Mouse (Mus musculus) liver, embryonic 15.5 days (tissue): ENCODE results near the gene Hsd11b2. TPM values are rescaled to one million over a fixed set of nuclear protein-coding genes. Genes with fewer than 3 reads are reported as not detected.
A peak's percentile ranks its signal among the peaks of the same experiment; 100 is the strongest.

Experiments
- ATAC-seq: fragments of 200-750 bp; cut with Nextera tagmentation; 2 replicates; pipeline ENCODE4 v1.8.0; 2017; ENCODE audit warnings: moderate number of reproducible peaks, mild to moderate bottlenecking, moderate library complexity; ENCODE audit not compliant: insufficient read depth
- H3K27ac ChIP-seq: fragments of 300-500 bp; sonication (generic); replicated peaks from 2 replicates; pipeline ENCODE4 v1.5.1; 2015; ENCODE audit warnings: mild to moderate bottlenecking, inconsistent platforms
- H3K27me3 ChIP-seq: fragments of 300-500 bp; sonication (generic); 2 replicates; pipeline ENCODE4 v1.6.1; 2015; ENCODE audit warnings: mild to moderate bottlenecking, inconsistent platforms
- H3K36me3 ChIP-seq: fragments of 300-500 bp; sonication (generic); replicated peaks from 2 replicates; pipeline ENCODE4 v1.6.1; 2015; ENCODE audit warnings: moderate library complexity, mild to moderate bottlenecking, inconsistent platforms
- H3K4me1 ChIP-seq: fragments of 300-500 bp; sonication (generic); replicated peaks from 2 replicates; pipeline ENCODE4 v1.6.1; 2015; ENCODE audit warnings: inconsistent platforms
- H3K4me2 ChIP-seq: fragments of 300-500 bp; sonication (generic); 2 replicates; pipeline ENCODE4 v1.6.1; 2015; ENCODE audit warnings: moderate library complexity, mild to moderate bottlenecking, inconsistent platforms
- H3K4me3 ChIP-seq: fragments of 300-500 bp; sonication (generic); replicated peaks from 2 replicates; pipeline ENCODE4 v1.5.1; 2015; ENCODE audit warnings: mild to moderate bottlenecking, inconsistent platforms
- H3K9ac ChIP-seq: fragments of 300-500 bp; sonication (generic); 2 replicates; pipeline ENCODE4 v1.6.1; 2015; ENCODE audit warnings: moderate library complexity, mild to moderate bottlenecking, inconsistent platforms
- H3K9me3 ChIP-seq: fragments of 300-500 bp; sonication (generic); replicated peaks from 2 replicates; pipeline ENCODE4 v1.6.1; 2016; ENCODE audit warnings: inconsistent platforms
- WGBS: fragments of 180-500 bp; shearing (Covaris S2); methylation state at CpG from one replicate; pipeline ENCODE4 v1.1.7; 2015; ENCODE audit warnings: mixed read lengths; ENCODE audit not compliant: insufficient replicate concordance; 5-methylcytosine and 5-hydroxymethylcytosine counted together
- polyA plus RNA-seq: library from polyadenylated mRNA; unstranded; fragments of >200 nt; fragmentation: Nextera tagmentation; extraction: Ambion mirVana; gene quantifications from 2 replicates; pipeline ENCODE4 v1.2.1, GENCODE M21; 2015

Hsd11b2 gene
- polyA plus RNA-seq = 0.40 and 0.58 TPM in 2 replicates

DNA sequence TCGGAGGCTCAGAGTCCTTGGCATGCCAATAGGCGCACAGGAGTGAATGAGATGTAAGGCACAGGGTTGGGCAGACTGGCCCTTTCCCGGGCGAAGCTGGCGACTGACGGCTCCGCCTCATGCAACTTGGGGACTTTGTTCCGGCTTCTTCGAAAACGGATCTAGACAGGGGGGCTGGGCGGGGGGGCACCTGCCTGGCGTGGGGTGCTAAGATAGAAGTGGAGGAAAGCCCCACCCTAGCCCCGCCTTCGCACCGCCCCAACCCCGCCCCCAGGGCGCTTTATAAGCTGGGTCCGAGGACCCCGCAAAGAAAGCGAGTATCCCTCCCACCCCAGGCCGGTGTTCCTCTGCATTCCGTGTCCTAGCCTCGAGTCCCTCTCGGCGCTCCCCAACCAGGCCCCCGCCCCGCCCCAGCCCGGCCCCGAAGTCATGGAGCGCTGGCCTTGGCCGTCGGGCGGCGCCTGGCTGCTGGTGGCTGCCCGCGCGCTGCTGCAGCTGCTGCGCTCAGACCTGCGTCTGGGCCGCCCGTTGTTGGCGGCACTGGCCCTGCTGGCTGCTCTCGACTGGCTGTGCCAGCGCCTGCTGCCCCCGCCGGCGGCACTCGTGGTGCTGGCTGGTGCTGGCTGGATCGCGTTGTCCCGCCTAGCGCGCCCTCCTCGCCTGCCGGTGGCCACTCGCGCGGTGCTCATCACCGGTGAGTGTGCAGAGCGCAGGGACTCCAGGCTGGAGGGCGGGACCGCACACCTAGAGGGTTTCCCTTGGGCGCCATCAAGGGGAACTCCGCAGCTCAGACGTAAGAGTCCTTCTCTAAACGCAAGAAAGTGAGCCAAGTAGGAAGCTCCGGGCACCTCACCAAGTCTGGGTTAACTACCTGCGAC, at the start of gene Hsd11b2:
Gene Hsd11b2 (plus strand): TSS at position 320 of the 878 bp plus-strand sequence.
- peaks cover 54% of the 10 kb centered on the region for H3K4me1 ChIP-seq
- no peaks in the 10 kb centered on the region for H3K9me3 ChIP-seq
- peak within 1 kb of the TSS; percentile 42; the same call in 1 of the 2 replicates for H3K9ac ChIP-seq
- peak; percentile 65 for ATAC-seq
- WGBS = under 1% methylated on average over 68 of the region's 68 CpGs
- H3K36me3 ChIP-seq = 0 out of 2 replicates have a peak, but pooled peaks cover 13% of the 10 kb centered on the region
- peaks cover 67% of the 10 kb centered on the region for H3K27me3 ChIP-seq
- H3K27ac ChIP-seq = no peak within 1 kb of the TSS
- H3K4me2 ChIP-seq = peak within 1 kb of the TSS; percentile 97
- H3K4me3 ChIP-seq = peak within 1 kb of the TSS; percentile 61

DNA sequence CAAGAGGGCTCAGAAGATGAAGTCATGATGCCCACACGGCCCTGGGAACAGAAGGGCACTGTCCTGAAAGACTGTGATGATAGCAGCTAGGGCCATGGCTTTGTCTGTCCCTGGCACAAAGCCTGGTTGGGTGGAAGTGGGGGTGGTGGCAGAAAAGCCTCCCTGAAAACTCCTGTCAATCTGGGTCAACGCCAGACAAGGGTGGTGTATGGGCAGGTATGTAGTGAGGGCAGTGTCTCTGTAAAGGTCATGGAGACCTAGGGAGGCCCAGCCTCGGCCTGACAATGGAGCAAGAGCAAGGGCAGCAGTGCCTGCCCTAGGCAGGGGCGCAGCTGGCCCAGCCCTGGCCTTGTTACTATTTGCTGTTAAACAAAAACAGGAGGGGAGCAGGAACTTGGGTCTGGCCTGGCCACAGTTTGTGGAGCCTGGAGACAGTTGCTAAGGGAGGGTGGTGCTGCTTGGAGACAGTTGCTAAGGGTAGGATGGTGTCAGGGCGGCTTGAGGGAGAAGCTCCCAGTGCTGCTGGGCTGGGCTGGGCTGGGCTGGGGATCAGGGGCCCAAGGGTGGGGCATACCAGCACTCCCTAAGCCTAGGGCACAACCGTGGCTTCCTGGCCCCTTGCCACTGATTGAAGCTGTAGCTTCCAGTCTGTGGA, 49.4 kb upstream of the Hsd11b2 start:
- ATAC-seq = peak; percentile 59
- Histone ChIP-seq H3K9ac (no peak overlapping the region), H3K36me3 (no peaks in the 10 kb centered on the region), H3K4me1 (peaks cover 44% of the 10 kb centered on the region), H3K4me3 (no peak overlapping the region), H3K27ac (no peak overlapping the region), H3K27me3 (peaks cover 88% of the 10 kb centered on the region), H3K4me2 (peak overlapping the region; percentile 30), H3K9me3 (no peaks in the 10 kb centered on the region)
- WGBS = 45% methylated on average over 6 of the region's 6 CpGs

DNA sequence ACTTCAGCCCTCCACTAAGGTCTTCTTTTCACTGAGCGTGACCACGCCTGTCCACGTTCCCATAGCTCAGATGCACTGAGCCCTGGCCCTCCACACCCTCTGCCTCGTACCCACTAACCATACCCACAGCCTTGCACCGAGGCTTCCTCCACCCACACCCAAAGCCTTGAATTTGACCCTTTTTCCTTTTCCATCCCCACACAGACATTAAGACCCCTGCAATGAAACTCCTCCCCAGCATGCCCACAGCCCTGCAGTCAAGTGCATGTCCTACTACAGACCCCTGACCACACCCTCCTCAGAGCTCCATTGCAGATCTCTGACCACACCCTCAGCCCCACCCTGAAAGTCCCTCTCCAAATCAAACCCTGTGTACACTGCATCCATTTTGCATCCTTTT, 48.7 kb upstream of the Hsd11b2 start:
- H3K4me3 ChIP-seq = no peak overlapping the region
- H3K4me2 ChIP-seq = peak overlapping the region; percentile 30
- ATAC-seq = no peak
- no peak overlapping the region for H3K27ac ChIP-seq
- no peak overlapping the region for H3K9ac ChIP-seq
- H3K36me3 ChIP-seq = no peaks in the 10 kb centered on the region
- H3K9me3 ChIP-seq = no peaks in the 10 kb centered on the region
- 68% methylated on average over 5 of the region's 5 CpGs for WGBS
- H3K4me1 ChIP-seq = peaks cover 49% of the 10 kb centered on the region
- peaks cover 91% of the 10 kb centered on the region for H3K27me3 ChIP-seq

DNA sequence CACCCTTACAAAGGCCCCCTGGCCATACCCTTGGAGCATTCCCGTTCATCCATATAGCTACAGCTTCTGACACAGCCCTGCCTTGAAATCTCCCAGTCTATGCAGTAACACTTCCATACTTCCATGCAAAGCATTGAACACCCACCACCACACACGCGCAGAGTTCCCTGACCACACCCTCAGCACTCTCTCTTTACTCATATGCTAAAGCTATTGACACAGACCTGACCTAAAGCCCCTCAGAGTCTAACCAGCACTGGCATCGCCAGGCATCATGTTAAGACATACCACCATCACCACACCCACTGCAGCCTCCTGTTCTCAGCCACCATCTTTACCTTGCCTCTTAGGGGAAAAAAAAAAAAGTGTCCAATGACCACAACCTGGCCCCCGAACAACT, 48.3 kb upstream of the Hsd11b2 start:
- Histone ChIP-seq H3K36me3 (no peaks in the 10 kb centered on the region), H3K4me1 (peaks cover 54% of the 10 kb centered on the region), H3K27me3 (peaks cover 93% of the 10 kb centered on the region), H3K4me3 (no peak overlapping the region), H3K9ac (no peak overlapping the region), H3K9me3 (no peaks in the 10 kb centered on the region), H3K27ac (no peak overlapping the region), H3K4me2 (0 out of 2 replicates have a peak overlapping the region, but pooled peaks have one; percentile 55)
- no peak for ATAC-seq
- WGBS = 54% methylated on average over 5 of the region's 5 CpGs

DNA sequence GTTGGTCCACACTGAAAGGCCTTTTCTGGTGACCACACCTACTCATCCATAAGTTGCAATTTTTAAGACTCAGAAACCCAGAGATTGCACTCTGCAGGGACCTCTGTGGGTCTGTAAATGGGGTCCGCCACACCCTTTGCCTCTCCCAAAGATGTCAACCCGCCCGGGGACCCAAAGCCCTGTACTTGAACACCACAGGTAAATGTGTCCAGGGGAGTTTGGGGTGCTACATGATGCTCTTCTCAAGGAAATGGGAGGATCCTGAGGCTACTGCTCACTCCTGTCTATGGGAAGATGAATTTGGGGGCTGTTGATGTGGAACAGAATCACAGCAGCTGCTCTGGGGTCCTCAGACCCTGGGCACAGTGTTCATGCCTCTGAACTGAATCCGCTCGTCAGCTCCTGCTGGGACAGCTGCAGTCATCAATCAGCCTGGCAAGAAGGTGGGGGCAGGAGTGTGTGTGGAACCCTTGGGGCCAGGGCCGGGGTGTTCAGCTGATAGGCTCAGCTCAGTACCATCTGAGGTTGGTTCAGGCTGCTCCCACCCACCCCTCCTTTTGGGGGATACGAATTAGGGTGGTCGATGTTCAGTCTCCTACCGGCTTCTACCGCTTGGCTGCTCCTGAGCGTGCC, 47.8 kb upstream of the Hsd11b2 start:
- 20% methylated on average over 11 of the region's 11 CpGs for WGBS
- peaks cover 54% of the 10 kb centered on the region for H3K4me1 ChIP-seq
- H3K9me3 ChIP-seq = no peaks in the 10 kb centered on the region
- peak; percentile 22 for ATAC-seq
- H3K27me3 ChIP-seq = peaks cover 93% of the 10 kb centered on the region
- H3K9ac ChIP-seq = no peak overlapping the region
- H3K4me3 ChIP-seq = peak overlapping the region; percentile 29
- peak overlapping the region; percentile 55 for H3K4me2 ChIP-seq
- H3K36me3 ChIP-seq = no peaks in the 10 kb centered on the region
- H3K27ac ChIP-seq = no peak overlapping the region

DNA sequence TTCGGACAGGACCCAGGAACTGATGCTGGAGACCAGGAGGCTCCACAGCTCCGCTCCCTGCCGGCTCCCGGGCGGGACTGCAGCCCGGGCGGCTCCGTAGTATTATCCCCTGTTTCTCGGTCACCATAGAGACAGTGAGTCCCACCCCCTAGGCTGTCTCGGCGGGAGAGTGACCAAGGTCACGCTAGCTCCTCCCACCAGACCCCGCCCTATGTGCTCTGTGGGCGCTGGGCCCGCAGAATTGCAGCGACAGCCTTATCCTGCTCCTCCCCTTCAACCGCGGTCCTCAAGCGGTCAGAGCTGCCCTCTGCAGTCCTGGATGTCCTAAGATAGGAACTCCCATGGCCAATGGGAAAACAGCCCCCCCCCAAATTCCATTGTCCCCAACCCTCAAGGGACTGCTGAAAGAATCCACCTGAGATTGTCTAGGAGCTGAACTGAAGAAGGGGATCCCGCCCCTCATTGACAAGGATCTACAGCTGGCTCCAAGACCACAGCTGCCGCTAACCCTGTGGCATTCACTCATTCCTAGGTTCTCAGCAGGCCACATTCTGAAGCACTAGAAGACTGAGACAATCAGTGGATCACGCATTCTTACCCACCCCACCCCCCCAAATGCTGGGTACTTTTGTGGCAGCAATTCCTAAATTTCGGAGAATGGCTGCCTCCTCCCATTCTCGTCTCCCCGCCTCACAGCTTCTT, 47.1 kb upstream of the Hsd11b2 start, which contains the start of gene Tppp3:
Gene Tppp3 (minus strand): TSS at position 213 of the 702 bp plus-strand sequence.
- ATAC-seq = peak; percentile 79
- no peak within 1 kb of the TSS for H3K9ac ChIP-seq
- peaks cover 92% of the 10 kb centered on the region for H3K27me3 ChIP-seq
- H3K4me3 ChIP-seq = peak within 1 kb of the TSS; percentile 29
- peaks cover 54% of the 10 kb centered on the region for H3K4me1 ChIP-seq
- H3K9me3 ChIP-seq = no peaks in the 10 kb centered on the region
- H3K4me2 ChIP-seq = peak within 1 kb of the TSS; percentile 55
- 7% methylated on average over 25 of the region's 25 CpGs for WGBS
- no peaks in the 10 kb centered on the region for H3K36me3 ChIP-seq
- no peak within 1 kb of the TSS for H3K27ac ChIP-seq

DNA sequence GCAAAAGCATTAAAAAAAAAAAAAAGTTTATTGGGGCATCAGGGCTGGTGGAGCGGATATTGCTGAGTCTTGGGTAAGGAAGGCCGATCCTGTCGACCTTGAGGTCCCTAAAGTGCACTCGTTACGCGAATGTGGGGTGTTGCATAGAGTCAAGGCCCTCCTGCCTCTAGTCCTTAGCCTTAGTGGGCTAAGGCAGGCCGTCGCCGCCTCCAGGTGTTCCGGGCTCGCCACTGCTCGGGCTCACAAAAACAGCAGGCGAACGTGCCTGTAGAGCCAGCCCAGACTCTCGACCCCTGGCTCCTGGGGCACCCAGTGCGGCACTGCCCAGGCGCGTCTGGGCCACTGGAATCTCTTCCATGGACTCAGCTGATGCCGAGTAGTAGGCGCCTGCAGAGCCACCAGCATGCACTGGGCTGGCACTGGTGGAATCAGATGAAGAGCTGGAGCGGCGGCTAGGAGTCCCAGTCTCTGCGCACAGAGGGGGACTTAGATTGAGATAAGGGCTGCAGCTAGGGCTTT, 46.1 kb upstream of the Hsd11b2 start:
- no peak overlapping the region for H3K4me2 ChIP-seq
- H3K4me1 ChIP-seq = peaks cover 60% of the 10 kb centered on the region
- H3K27me3 ChIP-seq = peaks cover 88% of the 10 kb centered on the region
- no peak overlapping the region for H3K9ac ChIP-seq
- no peak overlapping the region for H3K27ac ChIP-seq
- no peak for ATAC-seq
- no peak overlapping the region for H3K4me3 ChIP-seq
- WGBS = 29% methylated on average over 23 of the region's 23 CpGs
- no peaks in the 10 kb centered on the region for H3K9me3 ChIP-seq
- H3K36me3 ChIP-seq = no peaks in the 10 kb centered on the region

DNA sequence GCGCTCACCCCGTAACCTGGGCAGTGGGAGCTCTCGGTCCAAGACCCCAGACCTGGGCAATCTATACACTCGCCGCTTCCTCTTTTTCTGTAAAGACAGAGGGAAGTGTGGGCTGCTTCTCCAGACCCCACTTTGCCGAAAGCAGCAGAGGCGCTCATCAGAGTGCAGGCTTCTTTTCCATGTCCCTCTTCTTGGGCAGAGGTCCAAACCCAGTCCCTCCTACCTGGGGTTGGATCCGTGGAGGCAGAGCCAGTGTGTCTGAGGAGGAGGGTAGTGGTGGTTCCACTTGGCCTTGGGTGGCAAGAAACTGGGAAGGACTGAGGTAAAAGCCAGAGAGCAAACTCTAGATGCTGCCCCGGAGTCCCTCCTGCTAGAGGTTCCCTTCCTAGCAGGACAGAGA, 45.6 kb upstream of the Hsd11b2 start:
- Histone ChIP-seq H3K9ac (no peak overlapping the region), H3K4me1 (peaks cover 60% of the 10 kb centered on the region), H3K36me3 (no peaks in the 10 kb centered on the region), H3K4me3 (no peak overlapping the region), H3K9me3 (no peaks in the 10 kb centered on the region), H3K4me2 (no peak overlapping the region), H3K27ac (no peak overlapping the region), H3K27me3 (peaks cover 91% of the 10 kb centered on the region)
- 26% methylated on average over 9 of the region's 9 CpGs for WGBS
- no peak for ATAC-seq

DNA sequence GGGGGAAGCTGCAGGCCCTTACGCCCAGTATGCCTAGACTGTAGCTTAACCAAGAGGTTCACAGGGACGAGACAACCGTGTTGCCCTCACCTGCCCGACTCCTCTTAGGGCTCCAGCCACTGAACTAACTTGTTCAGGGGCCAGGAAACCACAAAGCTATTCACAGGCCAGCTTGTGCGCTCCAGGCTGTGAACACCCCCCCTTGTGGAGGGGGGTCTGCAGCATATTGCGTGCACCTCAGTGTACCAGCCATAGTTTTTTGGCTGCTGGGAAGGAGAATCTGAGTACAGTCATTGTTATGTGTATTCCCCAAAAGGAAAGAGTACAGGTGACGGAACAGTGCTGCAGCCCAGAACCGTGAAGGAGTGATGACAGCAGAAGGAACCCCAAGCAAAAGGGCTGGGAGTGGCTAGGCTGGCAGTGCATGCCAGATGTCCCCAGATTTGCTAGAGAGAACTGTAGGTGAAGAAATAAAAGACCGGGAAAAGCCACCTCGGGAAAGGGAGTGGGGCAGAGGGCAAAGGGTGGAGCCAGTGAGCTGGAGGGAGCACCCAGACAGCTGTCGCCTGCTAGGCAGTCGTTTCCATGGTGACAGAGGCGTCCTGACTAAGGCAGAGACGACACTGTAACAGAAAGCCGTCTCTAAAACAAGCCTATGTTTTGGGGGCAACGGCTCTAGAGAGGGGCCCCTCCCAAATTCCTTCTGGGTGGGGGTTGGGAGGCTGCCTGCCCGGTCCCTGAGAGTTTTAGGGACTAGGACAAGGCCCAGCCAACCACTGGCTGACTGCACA, 44.5 kb upstream of the Hsd11b2 start:
- Histone ChIP-seq H3K4me2 (no peak overlapping the region), H3K27me3 (peaks cover 95% of the 10 kb centered on the region), H3K4me1 (peaks cover 58% of the 10 kb centered on the region), H3K27ac (no peak overlapping the region), H3K4me3 (no peak overlapping the region), H3K9me3 (no peaks in the 10 kb centered on the region), H3K9ac (no peak overlapping the region), H3K36me3 (no peaks in the 10 kb centered on the region)
- WGBS = 28% methylated on average over 17 of the region's 17 CpGs
- ATAC-seq = no peak

DNA sequence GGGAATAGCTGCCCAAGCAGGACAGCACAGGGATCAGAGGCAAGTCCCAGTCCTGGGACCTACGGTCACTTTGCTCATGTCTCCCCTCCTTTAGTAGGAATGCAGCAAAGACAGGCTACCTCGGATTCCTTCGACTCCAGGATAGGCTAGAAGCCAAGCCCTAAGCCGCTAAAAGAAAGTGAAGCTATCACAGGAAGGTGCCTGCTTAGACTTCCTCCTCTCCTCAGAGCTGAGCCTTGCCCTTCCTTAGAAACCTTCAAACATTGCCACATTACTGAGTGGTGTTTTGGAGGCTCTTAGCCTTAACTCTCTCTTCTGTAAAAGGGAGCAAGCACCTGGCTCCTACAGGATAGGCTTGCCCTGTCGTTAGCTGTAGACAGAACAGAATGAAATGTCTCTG, 43.9 kb upstream of the Hsd11b2 start:
- no peak overlapping the region for H3K27ac ChIP-seq
- no peaks in the 10 kb centered on the region for H3K36me3 ChIP-seq
- H3K9ac ChIP-seq = no peak overlapping the region
- no peak overlapping the region for H3K4me2 ChIP-seq
- no peak for ATAC-seq
- H3K4me3 ChIP-seq = no peak overlapping the region
- 22% methylated on average over 5 of the region's 5 CpGs for WGBS
- H3K27me3 ChIP-seq = peaks cover 92% of the 10 kb centered on the region
- no peaks in the 10 kb centered on the region for H3K9me3 ChIP-seq
- H3K4me1 ChIP-seq = peaks cover 51% of the 10 kb centered on the region
